Mouse (Mus musculus) NIH3T3 (cell line): ENCODE results near the gene Cacng5.
A peak's percentile ranks its signal among the peaks of the same experiment; 100 is the strongest.

Experiments used
- DNase-seq: peaks from one replicate; pipeline ENCODE4 v3.0.0-alpha.2; 2012; ENCODE audit warnings: low read depth

Cacng5 gene

GRCm38 (mm10) chr11:107914634-107915226, at the start of gene Cacng5:
TSS of gene Cacng5 (minus strand) at chr11:107915055.
- DNase-seq: no peak

DNA sequence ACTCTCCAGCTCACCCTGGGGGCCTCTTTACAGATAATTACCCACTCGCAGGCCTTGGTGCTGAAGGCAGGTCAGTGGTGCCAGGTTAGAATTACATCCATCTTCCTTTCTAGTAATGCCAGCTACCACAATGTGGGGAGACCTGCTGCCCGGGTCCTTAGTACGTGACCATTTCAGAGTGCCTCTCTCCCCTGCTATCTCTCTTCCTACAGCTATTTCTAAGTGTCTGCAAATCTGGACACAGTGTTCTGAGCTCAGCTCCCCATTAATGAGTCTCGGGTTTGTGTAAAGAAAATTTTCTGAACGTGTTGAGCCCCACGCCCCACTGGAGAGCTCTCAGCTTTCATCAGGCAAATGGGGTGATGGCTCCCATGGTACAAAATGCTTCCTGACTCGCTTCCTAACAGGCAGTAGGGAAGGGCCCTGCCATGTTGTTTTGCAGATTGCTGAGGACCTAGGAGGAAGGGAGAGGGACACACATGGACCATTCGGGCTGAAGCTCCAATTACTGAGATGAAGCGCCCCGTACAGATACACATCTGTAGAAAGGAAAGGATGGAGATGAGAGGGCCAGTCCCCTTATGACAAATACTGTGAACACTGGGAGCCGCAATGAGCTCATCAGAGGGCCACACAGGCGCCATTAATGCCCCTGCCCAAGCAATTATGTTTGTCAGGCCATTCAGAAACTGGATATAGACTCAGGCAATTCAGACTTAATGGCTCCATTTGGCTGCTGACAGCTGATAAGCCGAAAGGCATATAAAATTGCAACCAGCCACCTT, 42.9 kb upstream of the Cacng5 start:
- no peak for DNase-seq

DNA sequence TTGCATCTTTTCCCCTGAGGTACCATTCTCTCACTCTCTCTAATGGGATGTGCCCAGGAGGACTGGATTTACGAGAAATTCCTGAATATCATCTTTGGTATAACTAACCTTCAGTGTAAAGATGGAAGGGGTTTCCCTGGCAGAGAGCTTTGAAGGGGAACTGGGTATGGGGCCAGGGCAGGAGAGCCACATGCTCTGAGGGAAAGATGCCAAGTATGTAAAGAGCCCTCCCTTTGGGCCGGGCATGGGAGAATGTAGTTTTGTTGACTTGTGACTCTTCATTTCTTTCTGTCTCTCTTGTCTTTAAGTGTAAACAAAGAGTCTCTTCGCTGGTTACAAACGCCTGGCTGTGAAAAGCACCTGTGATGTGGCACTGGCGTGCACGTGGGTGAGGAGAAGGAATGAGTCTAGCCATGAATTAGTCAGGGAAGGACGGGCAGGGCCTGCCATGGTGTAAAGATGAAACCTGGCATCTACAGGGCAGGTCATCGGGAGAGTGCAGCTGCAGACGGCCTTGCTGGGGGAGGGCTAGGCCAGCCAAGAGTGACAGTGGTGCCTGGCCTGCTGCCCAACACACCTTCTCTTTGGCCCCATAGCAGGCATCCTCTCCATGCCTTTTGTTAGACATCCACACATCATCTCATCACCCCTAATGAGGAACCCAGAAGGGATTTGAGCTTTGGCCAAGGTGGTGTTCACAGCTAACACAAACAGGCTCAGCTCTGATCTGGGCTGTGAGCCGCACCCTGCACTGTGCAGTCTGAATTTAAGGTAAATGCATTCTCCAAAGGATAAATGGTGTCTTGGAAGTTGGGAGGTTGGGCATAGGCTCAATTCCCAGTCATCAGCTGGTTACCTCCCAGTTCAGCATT, 40.6 kb upstream of the Cacng5 start:
- DNase-seq: no peak

- no peak for DNase-seq
Observed at GRCm38 (mm10) chr11:107951431-107951830, 36.6 kb upstream of the Cacng5 start.

DNA sequence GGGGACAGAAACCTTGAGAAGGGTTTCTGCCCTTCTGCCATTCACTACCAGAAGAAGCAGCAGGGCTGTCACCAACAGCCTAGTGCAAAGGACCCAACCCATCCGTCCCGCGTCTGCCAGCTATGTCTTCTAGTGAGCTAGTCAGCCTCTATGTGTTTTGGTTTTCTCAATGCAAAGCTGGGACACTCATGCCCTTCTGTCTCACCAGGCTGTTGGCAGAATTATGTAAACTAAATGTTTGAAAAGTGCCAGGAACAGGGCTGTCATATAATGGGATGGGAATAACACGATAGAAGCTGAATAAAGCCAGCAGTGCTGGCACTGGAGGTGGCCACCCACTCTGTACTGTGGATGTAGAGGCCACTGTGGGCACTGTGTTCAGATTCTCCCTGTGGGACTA, 35.8 kb upstream of the Cacng5 start:
- DNase-seq: no peak

DNA sequence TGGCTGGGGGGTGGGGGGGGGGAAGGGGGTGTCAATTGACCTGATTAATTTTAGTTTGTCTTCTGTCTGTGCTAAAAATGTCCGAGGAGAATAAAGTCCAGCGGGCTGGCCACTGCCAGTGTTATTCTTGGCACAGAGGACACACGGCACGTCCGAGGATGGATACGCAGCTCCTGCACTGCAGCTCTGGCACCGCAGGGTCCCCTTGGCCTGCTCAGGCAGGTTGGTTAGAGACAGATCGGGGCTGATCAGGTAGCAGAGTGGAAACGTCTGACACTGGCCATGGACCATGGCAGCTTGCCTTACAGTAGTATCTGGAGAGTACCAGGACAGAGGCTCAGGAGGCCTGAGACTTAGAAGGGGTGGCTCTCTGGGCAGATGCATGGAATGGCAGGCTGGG, 35.4 kb upstream of the Cacng5 start:
- DNase-seq: no peak

DNA sequence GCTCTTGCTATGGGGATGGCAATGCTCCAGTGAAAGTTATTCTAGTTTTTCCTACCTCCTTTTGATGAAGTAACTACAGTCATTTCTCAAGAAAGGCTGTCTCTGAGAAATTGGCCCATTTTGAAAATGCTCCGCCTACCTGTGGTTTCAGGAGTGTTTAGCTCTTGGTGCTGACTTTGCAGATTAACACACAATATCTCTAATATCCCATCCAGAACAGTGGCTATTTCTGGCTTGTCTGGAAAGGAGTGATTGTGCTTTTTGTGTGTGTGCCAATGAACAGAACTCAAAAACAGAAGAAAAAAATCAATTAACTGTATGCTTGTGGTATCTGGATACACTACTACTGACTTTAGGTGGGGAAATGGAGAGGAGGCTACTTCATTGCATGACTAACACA, 33.1 kb upstream of the Cacng5 start:
- DNase-seq: no peak

DNA sequence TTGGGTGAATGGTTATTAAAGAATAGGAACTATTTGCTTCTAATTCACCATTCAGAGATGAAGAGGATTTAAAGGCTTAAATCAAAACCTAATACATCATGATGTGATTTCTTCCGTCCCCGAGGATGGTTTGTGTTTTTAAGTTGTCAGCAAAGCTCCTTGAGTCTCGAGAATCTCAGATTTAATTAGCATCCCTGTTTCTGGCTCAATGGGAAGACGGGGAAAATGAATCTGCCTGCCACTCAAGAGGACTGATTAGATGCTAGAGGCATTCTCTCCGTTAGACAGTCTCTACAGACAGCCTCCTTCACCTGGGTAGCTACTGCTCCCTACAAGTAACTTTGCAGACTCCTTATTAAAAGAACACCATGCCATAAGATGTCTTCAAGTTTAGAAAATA, 32.0 kb upstream of the Cacng5 start:
- no peak for DNase-seq

DNA sequence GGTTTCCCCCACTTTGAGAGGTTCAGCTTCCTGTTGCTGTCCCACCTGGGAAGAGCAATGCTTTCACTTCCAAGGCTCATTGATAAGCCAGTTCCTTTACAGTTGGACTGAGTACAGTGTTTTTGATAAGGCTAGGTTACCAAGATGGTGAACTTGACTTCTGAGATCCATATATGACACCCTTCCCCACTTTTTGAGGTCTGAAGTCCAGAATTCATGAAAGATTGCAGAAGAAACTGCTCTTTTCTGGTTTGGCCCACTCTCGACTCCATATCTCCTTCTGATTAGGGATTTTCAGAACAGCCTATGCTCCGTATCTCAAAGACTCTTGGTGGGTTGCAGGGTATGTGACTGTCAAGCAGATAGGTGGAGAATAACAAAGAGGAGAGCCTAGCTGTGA, 22.1 kb upstream of the Cacng5 start:
- no peak for DNase-seq

- DNase-seq: no peak
Observed at GRCm38 (mm10) chr11:107931721-107932120, 16.9 kb upstream of the Cacng5 start.

DNA sequence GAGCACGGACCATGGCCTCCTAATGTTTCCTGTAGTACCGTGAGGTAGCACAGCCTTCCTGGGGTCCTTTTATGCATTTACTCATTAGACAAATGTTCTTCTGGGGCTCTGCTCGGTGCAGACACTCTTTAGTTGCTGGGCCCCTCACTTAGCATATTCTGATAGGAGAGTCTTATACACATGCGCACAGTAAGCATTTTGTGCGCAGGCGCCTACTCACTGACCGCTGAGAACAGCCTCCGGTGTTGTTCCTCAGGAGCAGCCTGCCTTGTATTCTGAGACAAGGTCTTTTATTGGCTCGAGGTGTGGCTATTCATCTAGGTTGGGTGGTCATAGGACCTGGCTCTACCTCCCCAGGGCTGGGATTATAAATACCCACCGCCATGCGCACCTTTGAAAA, 16.4 kb upstream of the Cacng5 start:
- no peak for DNase-seq

- no peak for DNase-seq
Observed at GRCm38 (mm10) chr11:107929712-107930111, 14.9 kb upstream of the Cacng5 start.

DNA sequence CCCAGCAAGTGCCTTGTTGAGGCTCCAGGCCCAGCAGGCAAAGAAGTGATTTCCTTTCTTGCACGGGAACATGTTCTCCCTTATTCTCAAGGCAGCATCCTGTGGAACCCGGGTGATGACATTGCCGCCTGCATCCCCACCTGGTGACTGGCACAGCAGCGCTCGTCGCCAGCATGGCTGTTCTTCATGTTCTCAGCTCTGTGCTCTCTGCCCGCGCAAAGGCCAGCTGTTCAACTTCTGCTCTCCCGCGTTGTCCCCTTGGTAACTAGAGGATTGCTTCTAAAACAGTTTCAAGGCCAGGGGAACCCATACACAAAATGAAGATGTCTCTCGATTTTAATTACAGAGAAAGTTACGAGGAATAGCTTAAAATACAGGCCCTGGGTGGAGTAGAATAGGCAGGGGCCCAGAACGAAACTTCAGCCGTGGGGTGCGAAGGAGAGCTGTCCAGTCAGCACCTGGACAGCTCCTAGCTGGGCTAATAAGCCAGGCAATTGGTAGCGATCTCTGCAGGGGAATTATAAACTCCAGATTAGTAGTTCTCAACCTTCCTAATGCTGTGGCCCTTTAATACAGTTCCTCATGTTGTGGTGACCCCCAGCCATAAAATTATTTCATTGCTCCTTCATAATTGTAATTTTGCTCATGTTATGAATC, 5.1 kb upstream of the Cacng5 start:
- peak; percentile 69 for DNase-seq

- DNase-seq: no peak
Observed at GRCm38 (mm10) chr11:107917721-107918235, 2.9 kb upstream of the Cacng5 start.

GRCm38 (mm10) chr11:107913317-107913716, 1.5 kb downstream of the Cacng5 start:
- peak; percentile 12 for DNase-seq

GRCm38 (mm10) chr11:107905364-107905763, 9.5 kb downstream of the Cacng5 start:
- DNase-seq: no peak

GRCm38 (mm10) chr11:107903966-107904605, 10.8 kb downstream of the Cacng5 start:
- no peak for DNase-seq

DNA sequence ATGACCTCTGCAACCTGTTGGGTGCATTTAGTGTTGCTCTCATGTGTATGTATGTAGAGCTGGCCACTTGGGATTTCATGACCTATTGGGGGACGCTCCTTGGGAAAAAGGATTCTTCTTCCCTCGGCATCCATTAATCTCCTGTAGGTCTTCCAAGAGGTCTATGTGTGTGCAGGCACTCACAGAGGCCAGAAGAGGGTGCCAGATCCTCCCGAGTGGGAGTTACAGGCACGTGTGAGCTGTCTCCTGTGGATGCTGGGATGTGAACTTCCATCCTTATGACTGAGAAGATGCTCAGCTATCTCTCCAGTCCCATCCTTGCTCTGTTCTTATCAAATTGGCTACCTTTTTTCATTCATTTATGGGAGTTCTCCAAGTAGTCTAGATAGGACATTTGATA, 14.4 kb downstream of the Cacng5 start:
- no peak for DNase-seq

GRCm38 (mm10) chr11:107898698-107899097, 16.2 kb downstream of the Cacng5 start:
- DNase-seq: no peak

GRCm38 (mm10) chr11:107895635-107896034, 19.2 kb downstream of the Cacng5 start:
- DNase-seq: no peak

GRCm38 (mm10) chr11:107891377-107891776, 23.5 kb downstream of the Cacng5 start:
- DNase-seq: no peak

DNA sequence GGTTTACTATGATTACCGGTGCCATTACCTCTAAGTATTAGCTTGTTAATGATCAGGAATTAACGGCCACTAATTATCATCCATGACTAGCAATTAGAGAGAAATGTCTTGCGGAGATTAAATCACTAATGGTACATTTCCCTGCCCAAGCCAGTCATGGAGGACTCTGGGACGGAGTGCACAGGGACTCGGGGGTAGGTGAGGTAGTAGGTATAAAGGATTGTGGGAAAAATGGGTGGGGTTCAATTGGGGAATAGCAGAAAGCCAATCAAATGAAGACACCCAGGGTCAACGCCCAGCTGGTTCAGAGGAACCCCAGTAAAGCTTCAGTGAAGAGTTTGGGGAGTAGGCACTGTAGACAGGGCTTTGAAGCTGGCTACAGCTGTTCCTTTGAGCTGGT, 27.5 kb downstream of the Cacng5 start:
- no peak for DNase-seq
